Mouse (Mus musculus) midbrain, embryonic 12.5 days (tissue): ENCODE results near the gene Hnrnpdl. TPM values are rescaled to one million over a fixed set of nuclear protein-coding genes. Genes with fewer than 3 reads are reported as not detected.

Source experiments
- ATAC-seq: fragments of 200-750 bp; cut with Nextera tagmentation; 2 replicates; pipeline ENCODE4 v1.8.0; 2017; ENCODE audit warnings: low read depth, moderate TSS enrichment, moderate library complexity; ENCODE audit not compliant: low FRiP score
- H3K27ac ChIP-seq: fragments of 300-500 bp; sonication (generic); replicated peaks from 2 replicates; pipeline ENCODE4 v1.5.1; 2016; ENCODE audit warnings: mild to moderate bottlenecking
- H3K27me3 ChIP-seq: fragments of 300-500 bp; sonication (generic); 2 replicates; pipeline ENCODE4 v1.6.1; 2016; ENCODE audit warnings: mild to moderate bottlenecking
- H3K36me3 ChIP-seq: fragments of 300-500 bp; sonication (generic); 2 replicates; pipeline ENCODE4 v1.6.1; 2016
- H3K4me1 ChIP-seq: fragments of 300-500 bp; sonication (generic); 2 replicates; pipeline ENCODE4 v1.6.1; 2016
- H3K4me2 ChIP-seq: fragments of 300-500 bp; sonication (generic); replicated peaks from 2 replicates; pipeline ENCODE4 v1.6.1; 2016; ENCODE audit warnings: mild to moderate bottlenecking, moderate library complexity
- H3K4me3 ChIP-seq: fragments of 300-500 bp; sonication (generic); 2 replicates; pipeline ENCODE4 v1.5.1; 2016; ENCODE audit warnings: mild to moderate bottlenecking
- H3K9ac ChIP-seq: fragments of 300-500 bp; sonication (generic); replicated peaks from 2 replicates; pipeline ENCODE4 v1.6.1; 2016; ENCODE audit warnings: mild to moderate bottlenecking, moderate library complexity
- H3K9me3 ChIP-seq: fragments of 300-500 bp; sonication (generic); 2 replicates; pipeline ENCODE4 v1.6.1; 2016; ENCODE audit warnings: mild to moderate bottlenecking
- WGBS: fragments of 180-500 bp; shearing (Covaris S2); methylation state at CpG from one replicate; pipeline ENCODE4 v1.1.7; 2016; 5-methylcytosine and 5-hydroxymethylcytosine counted together
- polyA plus RNA-seq: library from polyadenylated mRNA; unstranded; fragments of >200 nt; fragmentation: Nextera tagmentation; extraction: Ambion mirVana; gene quantifications from 2 replicates; pipeline ENCODE4 v1.2.1, GENCODE M21; 2016

The Hnrnpdl gene
- polyA plus RNA-seq, 1 experiment from 2014 or later: 290 TPM

DNA sequence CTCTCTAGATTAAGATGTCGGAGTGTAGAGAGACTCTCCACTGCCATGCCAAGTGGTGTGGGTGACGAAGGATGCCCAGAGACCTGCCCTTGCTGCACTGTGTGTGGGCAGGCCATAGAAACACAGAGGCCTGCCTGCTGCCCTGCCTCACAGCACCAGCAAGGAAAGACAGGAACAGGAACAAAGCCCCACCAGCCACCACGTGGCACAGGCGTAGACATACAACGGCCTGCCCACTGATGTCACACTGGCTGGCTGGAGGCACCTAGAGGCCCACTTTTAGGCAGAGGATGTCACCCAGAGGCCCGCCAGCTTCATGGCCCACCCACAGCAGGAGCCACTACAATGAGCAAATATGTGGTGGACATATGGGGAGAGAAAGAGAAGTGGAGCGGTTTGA is 39.4 kb downstream of the Hnrnpdl start:
- H3K4me3 ChIP-seq: no peak overlapping the region
- H3K9ac ChIP-seq: no peak overlapping the region
- peaks cover 7% of the 10 kb centered on the region; the same call in 1 of the 2 replicates for H3K9me3 ChIP-seq
- no peaks in the 10 kb centered on the region for H3K27me3 ChIP-seq
- no peak for ATAC-seq
- H3K36me3 ChIP-seq: no peaks in the 10 kb centered on the region
- WGBS: 76% methylated on average over 7 of the region's 7 CpGs
- H3K27ac ChIP-seq: no peak overlapping the region
- no peak overlapping the region for H3K4me2 ChIP-seq
- no peaks in the 10 kb centered on the region for H3K4me1 ChIP-seq

DNA sequence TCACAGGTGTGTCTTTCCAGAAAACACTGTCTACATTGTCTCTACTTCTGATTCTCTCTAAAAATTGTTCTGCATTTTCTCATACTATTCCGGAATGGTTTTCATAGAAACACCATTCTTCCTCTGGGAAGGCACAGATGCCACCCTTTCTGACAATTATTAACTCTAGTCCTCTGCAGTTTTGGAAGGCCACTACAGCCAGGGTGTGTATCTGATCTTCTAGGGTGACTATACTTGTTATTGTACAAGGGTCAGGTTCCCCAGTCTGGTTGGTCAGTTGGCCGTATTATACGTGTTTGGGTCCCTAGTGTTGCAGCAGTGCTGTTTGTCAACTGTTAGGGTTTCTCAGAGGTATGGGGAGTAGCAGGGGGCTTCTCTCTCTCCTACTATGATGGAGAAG is 44.8 kb downstream of the Hnrnpdl start:
- H3K4me3 ChIP-seq: no peak overlapping the region
- ATAC-seq: no peak
- H3K9ac ChIP-seq: no peak overlapping the region
- WGBS: 96% methylated on average over 3 of the region's 3 CpGs
- no peaks in the 10 kb centered on the region for H3K36me3 ChIP-seq
- H3K9me3 ChIP-seq: peaks cover 7% of the 10 kb centered on the region; the same call in 1 of the 2 replicates
- no peaks in the 10 kb centered on the region for H3K4me1 ChIP-seq
- H3K4me2 ChIP-seq: no peak overlapping the region
- H3K27ac ChIP-seq: no peak overlapping the region
- H3K27me3 ChIP-seq: no peaks in the 10 kb centered on the region

DNA sequence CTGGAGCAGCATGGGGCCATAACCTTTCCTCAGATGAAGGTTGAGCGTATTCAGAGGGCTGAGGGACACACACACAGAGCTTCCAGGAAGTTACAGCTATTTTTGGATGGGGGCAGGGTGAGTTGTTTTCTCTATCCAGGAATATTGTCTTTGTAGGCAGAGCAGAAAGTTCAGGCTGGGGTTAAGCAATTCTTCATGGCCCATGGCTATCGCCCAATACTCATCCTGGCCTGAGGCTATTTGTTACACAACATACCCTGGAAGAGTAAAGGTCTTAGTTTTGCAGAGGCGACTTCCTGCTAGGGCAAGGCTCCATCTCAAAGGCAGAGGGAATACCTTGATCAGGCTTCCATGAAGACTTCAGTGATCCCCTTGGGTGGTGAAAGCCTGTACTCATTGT is 45.3 kb downstream of the Hnrnpdl start:
- Histone ChIP-seq H3K9ac (no peak overlapping the region), H3K9me3 (peaks cover 7% of the 10 kb centered on the region; the same call in 1 of the 2 replicates), H3K27me3 (no peaks in the 10 kb centered on the region), H3K4me3 (no peak overlapping the region), H3K4me2 (no peak overlapping the region), H3K27ac (no peak overlapping the region), H3K4me1 (no peaks in the 10 kb centered on the region), H3K36me3 (no peaks in the 10 kb centered on the region)
- ATAC-seq: no peak
- 77% methylated on average over 3 of the region's 3 CpGs for WGBS

Other genes starting within 250 kb of the Hnrnpdl start
- gene Vamp9, start 133.4 kb downstream of the Hnrnpdl start, polyA plus RNA-seq: 0.47 TPM in 1 of 2 replicates, not detected in the other
- gene Hnrnpd, start 60.7 kb downstream of the Hnrnpdl start, polyA plus RNA-seq: 471 and 527 TPM in 2 replicates
- 3.2 and 3.5 TPM in 2 replicates for gene 4930524J08Rik, start 60.6 kb downstream of the Hnrnpdl start, polyA plus RNA-seq
- gene Enoph1, start 321 bp upstream of the Hnrnpdl start, polyA plus RNA-seq: 39.2 and 39.9 TPM in 2 replicates
- 6.7 and 9.5 TPM in 2 replicates for gene Tmem150c, start 120.1 kb upstream of the Hnrnpdl start, polyA plus RNA-seq